Mouse (Mus musculus) spleen, adult 2 months (tissue): ENCODE measurements around the gene Aida.

Experiments
- CTCF ChIP-seq: fragments of 200-500 bp; IDR thresholded peaks from 2 replicates; pipeline ENCODE4 v1.5.1; 2011; ENCODE audit warnings: mild to moderate bottlenecking, inconsistent platforms; ENCODE audit not compliant: insufficient read depth, insufficient read length, insufficient replicate concordance; ENCODE audit errors: extremely low read depth
- POLR2A ChIP-seq: fragments of 200-500 bp; IDR thresholded peaks from 2 replicates; pipeline ENCODE4 v1.6.1; 2011; ENCODE audit warnings: low read depth, low read length, inconsistent platforms

DNA sequence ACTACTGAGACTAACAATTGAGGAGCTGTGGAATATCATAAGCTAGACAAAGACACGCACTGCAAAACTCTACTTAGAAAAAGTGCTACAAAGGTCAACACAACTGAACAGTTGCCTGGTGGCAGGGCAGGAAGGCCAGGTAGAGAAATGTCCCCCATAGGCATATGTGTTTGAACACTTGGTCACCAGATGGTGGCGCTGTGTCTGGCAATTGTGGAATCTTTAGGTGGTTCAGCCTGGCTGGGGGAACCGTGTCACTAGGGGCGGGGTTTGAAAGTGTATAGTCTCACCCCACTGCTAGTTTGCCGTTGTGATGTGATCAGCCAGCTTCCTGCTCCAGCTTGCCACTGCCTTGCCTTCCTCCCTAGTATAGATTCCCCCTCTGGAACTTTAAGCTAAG is 78.3 kb downstream of the Aida start:
- TF ChIP-seq POLR2A (no peak), CTCF (no peak)
